Mouse (Mus musculus) stomach, embryonic 16.5 days (tissue): ENCODE measurements at regions not wholly inside any gene's neighbourhood (a gene's known extent, or its start where the extent isn't known, plus 50 kb on each side); places are given as distances from the start of the nearest gene placed in this dataset.

ENCODE experiments used
- ATAC-seq: fragments of 200-750 bp; cut with Nextera tagmentation; 2 replicates; pipeline ENCODE4 v1.8.0; 2017; ENCODE audit warnings: moderate number of reproducible peaks, moderate TSS enrichment; ENCODE audit not compliant: insufficient read depth, low FRiP score
- H3K27ac ChIP-seq: fragments of 300-500 bp; sonication (generic); 2 replicates; pipeline ENCODE4 v1.5.1; 2014; ENCODE audit warnings: low read length
- H3K27me3 ChIP-seq: fragments of 300-500 bp; sonication (generic); 2 replicates; pipeline ENCODE4 v1.6.1; 2014; ENCODE audit warnings: low read length, control low read depth, mixed read lengths; ENCODE audit not compliant: control insufficient read depth, insufficient read depth
- H3K36me3 ChIP-seq: fragments of 300-500 bp; sonication (generic); 2 replicates; pipeline ENCODE4 v1.6.1; 2014; ENCODE audit warnings: low read length; ENCODE audit not compliant: control insufficient read depth, insufficient read depth
- H3K4me1 ChIP-seq: fragments of 300-500 bp; sonication (generic); 2 replicates; pipeline ENCODE4 v1.6.1; 2014; ENCODE audit warnings: low read length, control low read depth, mixed read lengths; ENCODE audit not compliant: control insufficient read depth, insufficient read depth
- H3K4me2 ChIP-seq: fragments of 300-500 bp; sonication (generic); 2 replicates; pipeline ENCODE4 v1.6.1; 2014; ENCODE audit warnings: low read depth, low read length, mixed read lengths
- H3K4me3 ChIP-seq: fragments of 300-500 bp; sonication (generic); replicated peaks from 2 replicates; pipeline ENCODE4 v1.5.1; 2014; ENCODE audit warnings: mild to moderate bottlenecking, low read length
- H3K9ac ChIP-seq: fragments of 300-500 bp; sonication (generic); 2 replicates; pipeline ENCODE4 v1.6.1; 2014; ENCODE audit warnings: low read length
- H3K9me3 ChIP-seq: fragments of 300-500 bp; sonication (generic); replicated peaks from 2 replicates; pipeline ENCODE4 v1.6.1; 2016; ENCODE audit warnings: low read length, control low read depth; ENCODE audit not compliant: control insufficient read depth
- WGBS: fragments of 180-500 bp; shearing (Covaris S2); extraction: QIAGEN DNeasy Blood & Tissue Kit; methylation state at CpG from one replicate; pipeline ENCODE4 v1.1.7; 2014; 5-methylcytosine and 5-hydroxymethylcytosine counted together

DNA sequence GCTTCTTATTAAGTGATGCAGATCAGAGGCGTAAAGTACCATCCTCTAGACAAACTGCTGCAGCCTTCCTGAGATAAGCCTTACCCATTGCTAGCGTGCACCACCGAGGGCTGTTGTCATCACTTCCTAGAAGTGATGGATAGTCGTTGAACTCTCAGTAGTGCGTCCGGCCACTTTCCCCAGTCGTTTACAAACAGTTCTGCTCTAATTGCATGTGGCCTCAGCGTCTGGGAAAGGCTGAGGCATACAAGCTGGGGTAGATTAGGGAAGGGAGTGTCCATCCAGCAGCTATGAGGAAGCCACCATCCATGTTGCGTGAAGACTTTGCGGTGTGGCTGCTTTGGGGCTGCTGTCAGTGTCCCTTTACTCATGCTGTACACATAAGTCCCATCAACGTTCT lies 60.7 kb upstream of the Akap6 start:
- Histone ChIP-seq H3K4me2 (no peak overlapping the region), H3K27me3 (no peaks in the 10 kb centered on the region), H3K27ac (peak overlapping the region; percentile 59), H3K4me3 (no peak overlapping the region), H3K9ac (no peak overlapping the region), H3K9me3 (no peaks in the 10 kb centered on the region), H3K36me3 (no peaks in the 10 kb centered on the region), H3K4me1 (peaks cover 11% of the 10 kb centered on the region; the same call in 1 of the 2 replicates)
- ATAC-seq = peak; percentile 62; the same call in 1 of the 2 replicates
- 30% methylated on average over 11 of the region's 11 CpGs for WGBS

DNA sequence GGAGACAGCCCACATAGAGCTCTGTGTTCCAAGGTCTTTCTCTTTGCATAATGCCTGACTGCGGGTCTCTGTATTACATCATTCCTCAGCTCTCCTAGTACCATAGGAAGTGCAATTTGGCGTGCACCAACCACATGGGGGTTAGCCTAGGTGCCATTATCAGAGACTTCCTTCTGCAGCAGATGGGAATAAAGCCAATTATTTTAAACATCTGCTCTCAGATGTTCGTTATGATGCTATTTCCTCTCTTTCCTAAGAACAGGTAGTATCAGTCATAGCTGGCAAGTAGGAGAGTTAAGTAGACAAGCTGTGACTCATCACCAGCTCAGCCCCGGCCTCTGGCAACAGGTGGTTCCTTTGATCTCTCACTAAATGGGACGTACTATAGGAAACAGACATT lies 55.1 kb upstream of the Akap6 start:
- no peaks in the 10 kb centered on the region for H3K27me3 ChIP-seq
- 43% methylated on average over 5 of the region's 5 CpGs for WGBS
- H3K9ac ChIP-seq = no peak overlapping the region
- ATAC-seq = no peak
- no peak overlapping the region for H3K4me2 ChIP-seq
- H3K9me3 ChIP-seq = no peaks in the 10 kb centered on the region
- no peaks in the 10 kb centered on the region for H3K36me3 ChIP-seq
- H3K4me3 ChIP-seq = no peak overlapping the region
- no peak overlapping the region for H3K27ac ChIP-seq
- 0 out of 2 replicates have a peak, but pooled peaks cover 2% of the 10 kb centered on the region for H3K4me1 ChIP-seq
